Mouse (Mus musculus) stomach, postnatal 0 days (tissue): ENCODE data around the gene Nbea.

ENCODE experiments used
- CTCF ChIP-seq: IDR thresholded peaks from 2 replicates; pipeline ENCODE4 v1.5.1; 2016; ENCODE audit warnings: antibody characterized with exemption, low read depth, mild to moderate bottlenecking, moderate library complexity
- EP300 ChIP-seq: optimal IDR thresholded peaks from 2 replicates; pipeline ENCODE3; 2016; ENCODE audit warnings: antibody characterized with exemption

- TF ChIP-seq CTCF (no peak), EP300 (no peak)
These were observed 399.4 kb downstream of the Nbea start for GRCm38 (mm10) chr3:55784101-55784500.
